Mouse (Mus musculus) liver, embryonic 12.5 days (tissue): ENCODE data around the gene Stard9. TPM values are rescaled to one million over a fixed set of nuclear protein-coding genes. Genes with fewer than 3 reads are reported as not detected.

Experiments
- ATAC-seq: fragments of 200-750 bp; cut with Nextera tagmentation; 2 replicates; pipeline ENCODE4 v1.8.0; 2017; ENCODE audit warnings: moderate number of reproducible peaks, mild to moderate bottlenecking, moderate library complexity
- H3K27ac ChIP-seq: fragments of 300-500 bp; sonication (generic); 2 replicates; pipeline ENCODE4 v1.5.1; 2016; ENCODE audit warnings: mild to moderate bottlenecking
- H3K27me3 ChIP-seq: fragments of 300-500 bp; sonication (generic); replicated peaks from 2 replicates; pipeline ENCODE4 v1.6.1; 2016; ENCODE audit warnings: mild to moderate bottlenecking, moderate library complexity
- H3K36me3 ChIP-seq: fragments of 300-500 bp; sonication (generic); 2 replicates; pipeline ENCODE4 v1.6.1; 2016; ENCODE audit warnings: mild to moderate bottlenecking, moderate library complexity
- H3K4me1 ChIP-seq: fragments of 300-500 bp; sonication (generic); 2 replicates; pipeline ENCODE4 v1.6.1; 2016
- H3K4me2 ChIP-seq: fragments of 300-500 bp; sonication (generic); 2 replicates; pipeline ENCODE4 v1.6.1; 2016; ENCODE audit warnings: mild to moderate bottlenecking, moderate library complexity
- H3K4me3 ChIP-seq: fragments of 300-500 bp; sonication (generic); 2 replicates; pipeline ENCODE4 v1.5.1; 2016; ENCODE audit warnings: mild to moderate bottlenecking, moderate library complexity
- H3K9ac ChIP-seq: fragments of 300-500 bp; sonication (generic); 2 replicates; pipeline ENCODE4 v1.6.1; 2016; ENCODE audit warnings: mild to moderate bottlenecking, moderate library complexity
- H3K9me3 ChIP-seq: fragments of 300-500 bp; sonication (generic); replicated peaks from 2 replicates; pipeline ENCODE4 v1.6.1; 2016; ENCODE audit warnings: mild to moderate bottlenecking, moderate library complexity
- WGBS: fragments of 180-500 bp; shearing (Covaris S2); methylation state at CpG from one replicate; pipeline ENCODE4 v1.1.7; 2016; ENCODE audit not compliant: insufficient replicate concordance; 5-methylcytosine and 5-hydroxymethylcytosine counted together
- polyA plus RNA-seq: library from polyadenylated mRNA; unstranded; fragments of >200 nt; fragmentation: Nextera tagmentation; extraction: Ambion mirVana; gene quantifications from 2 replicates; pipeline ENCODE4 v1.2.1, GENCODE M21; 2016

Stard9 gene
- polyA plus RNA-seq: 1.4 and 1.7 TPM in 2 replicates

- Histone ChIP-seq H3K4me2 (peak within 1 kb of the TSS; percentile 86), H3K36me3 (no peaks in the 10 kb centered on the region; the same call in 1 of the 2 replicates), H3K4me1 (peaks cover 38% of the 10 kb centered on the region), H3K27me3 (peaks cover 14% of the 10 kb centered on the region), H3K9ac (peak within 1 kb of the TSS; percentile 56), H3K9me3 (no peaks in the 10 kb centered on the region), H3K4me3 (peak within 1 kb of the TSS; percentile 57), H3K27ac (no peak within 1 kb of the TSS)
- peak; percentile 99 for ATAC-seq
- 2% methylated on average over 36 of the region's 36 CpGs for WGBS
Observed at GRCm38 (mm10) chr2:120628886-120629735, at the start of gene Stard9. Gene Stard9, plus strand, starts transcription at chr2:120629121.

GRCm38 (mm10) chr2:120589759-120590158 lies 39.2 kb upstream of the Stard9 start:
- Histone ChIP-seq H3K36me3 (peaks cover 79% of the 10 kb centered on the region), H3K4me1 (no peaks in the 10 kb centered on the region), H3K9ac (no peak overlapping the region), H3K27me3 (no peaks in the 10 kb centered on the region), H3K4me2 (no peak overlapping the region), H3K9me3 (no peaks in the 10 kb centered on the region), H3K4me3 (no peak overlapping the region), H3K27ac (no peak overlapping the region)
- WGBS: 75% methylated on average over 5 of the region's 5 CpGs
- ATAC-seq: no peak

GRCm38 (mm10) chr2:120592227-120592626 lies 36.7 kb upstream of the Stard9 start:
- H3K27me3 ChIP-seq: no peaks in the 10 kb centered on the region
- H3K27ac ChIP-seq: no peak overlapping the region
- no peaks in the 10 kb centered on the region for H3K9me3 ChIP-seq
- H3K9ac ChIP-seq: no peak overlapping the region
- 93% methylated on average over 1 of the region's 1 CpGs for WGBS
- no peaks in the 10 kb centered on the region for H3K4me1 ChIP-seq
- peaks cover 78% of the 10 kb centered on the region for H3K36me3 ChIP-seq
- no peak overlapping the region for H3K4me2 ChIP-seq
- ATAC-seq: no peak
- H3K4me3 ChIP-seq: no peak overlapping the region

- Histone ChIP-seq H3K27ac (no peak overlapping the region), H3K36me3 (peaks cover 84% of the 10 kb centered on the region), H3K4me3 (no peak overlapping the region), H3K4me2 (no peak overlapping the region), H3K4me1 (no peaks in the 10 kb centered on the region), H3K27me3 (no peaks in the 10 kb centered on the region), H3K9ac (no peak overlapping the region), H3K9me3 (no peaks in the 10 kb centered on the region)
- WGBS: 85% methylated on average over 2 of the region's 2 CpGs
- ATAC-seq: no peak
Observed at GRCm38 (mm10) chr2:120597734-120598133, 31.2 kb upstream of the Stard9 start.

GRCm38 (mm10) chr2:120599506-120599905 lies 29.4 kb upstream of the Stard9 start:
- Histone ChIP-seq H3K4me2 (no peak overlapping the region), H3K27me3 (no peaks in the 10 kb centered on the region), H3K27ac (no peak overlapping the region), H3K9me3 (no peaks in the 10 kb centered on the region), H3K9ac (no peak overlapping the region), H3K36me3 (peaks cover 83% of the 10 kb centered on the region), H3K4me1 (no peaks in the 10 kb centered on the region), H3K4me3 (no peak overlapping the region)
- no peak for ATAC-seq
- WGBS: 76% methylated on average over 4 of the region's 4 CpGs

GRCm38 (mm10) chr2:120606021-120606690 lies 22.8 kb upstream of the Stard9 start:
- H3K27ac ChIP-seq: peak overlapping the region; percentile 14; the same call in 1 of the 2 replicates
- H3K9ac ChIP-seq: no peak overlapping the region
- H3K9me3 ChIP-seq: no peaks in the 10 kb centered on the region
- H3K36me3 ChIP-seq: peaks cover 40% of the 10 kb centered on the region
- no peak for ATAC-seq
- H3K27me3 ChIP-seq: no peaks in the 10 kb centered on the region
- H3K4me3 ChIP-seq: no peak overlapping the region
- H3K4me2 ChIP-seq: no peak overlapping the region
- peaks cover 27% of the 10 kb centered on the region for H3K4me1 ChIP-seq
- 86% methylated on average over 6 of the region's 6 CpGs for whole genome bisulfite sequencing

GRCm38 (mm10) chr2:120608830-120609723 lies 19.8 kb upstream of the Stard9 start, which contains the start of the genes Haus2 and Lrrc57:
Gene Haus2, plus strand, starts transcription at chr2:120609383.
Gene Lrrc57, minus strand, starts transcription at chr2:120609520.
- Histone ChIP-seq H3K9ac (peak within 1 kb of the TSS; percentile 91), H3K4me2 (peak within 1 kb of the TSS; percentile 85), H3K27me3 (no peaks in the 10 kb centered on the region), H3K4me1 (peaks cover 37% of the 10 kb centered on the region), H3K4me3 (peak within 1 kb of the TSS; percentile 93), H3K27ac (peak within 1 kb of the TSS; percentile 98), H3K9me3 (no peaks in the 10 kb centered on the region), H3K36me3 (peaks cover 40% of the 10 kb centered on the region)
- under 1% methylated on average over 52 of the region's 52 CpGs for WGBS
- peak; percentile 96 for ATAC-seq

- ATAC-seq: no peak
- H3K4me2 ChIP-seq: no peak overlapping the region
- H3K4me3 ChIP-seq: no peak overlapping the region
- peaks cover 7% of the 10 kb centered on the region for H3K4me1 ChIP-seq
- peaks cover 84% of the 10 kb centered on the region for H3K36me3 ChIP-seq
- H3K9ac ChIP-seq: no peak overlapping the region
- no peaks in the 10 kb centered on the region for H3K27me3 ChIP-seq
- H3K9me3 ChIP-seq: no peaks in the 10 kb centered on the region
- WGBS: 66% methylated on average over 5 of the region's 5 CpGs
- H3K27ac ChIP-seq: no peak overlapping the region
Observed at GRCm38 (mm10) chr2:120616279-120617163, 12.4 kb upstream of the Stard9 start.

GRCm38 (mm10) chr2:120619538-120619937 lies 9.4 kb upstream of the Stard9 start:
- peaks cover 59% of the 10 kb centered on the region for H3K36me3 ChIP-seq
- no peaks in the 10 kb centered on the region for H3K27me3 ChIP-seq
- H3K27ac ChIP-seq: no peak overlapping the region
- ATAC-seq: no peak
- WGBS: 100% methylated on average over 1 of the region's 1 CpGs
- H3K4me1 ChIP-seq: no peaks in the 10 kb centered on the region
- H3K9me3 ChIP-seq: no peaks in the 10 kb centered on the region
- H3K4me2 ChIP-seq: no peak overlapping the region
- H3K4me3 ChIP-seq: no peak overlapping the region
- no peak overlapping the region for H3K9ac ChIP-seq

- ATAC-seq: no peak
- H3K4me1 ChIP-seq: no peaks in the 10 kb centered on the region
Observed at GRCm38 (mm10) chr2:120622920-120623319, 6.0 kb upstream of the Stard9 start.

More at GRCm38 (mm10) chr2:120622920-120623319, 6.0 kb upstream of the Stard9 start:
- Histone ChIP-seq H3K4me2 (no peak overlapping the region), H3K9me3 (no peaks in the 10 kb centered on the region), H3K4me3 (no peak overlapping the region), H3K27me3 (no peaks in the 10 kb centered on the region), H3K27ac (no peak overlapping the region), H3K9ac (no peak overlapping the region), H3K36me3 (peaks cover 26% of the 10 kb centered on the region)
